Mouse (Mus musculus): Measurements from ENCODE around the gene Prtn3. TPM values are rescaled to one million over a fixed set of nuclear protein-coding genes. Genes with fewer than 3 reads are reported as not detected.

Prtn3 gene
- polyA plus RNA-seq, 1 experiment, result 0.22 TPM

DNA sequence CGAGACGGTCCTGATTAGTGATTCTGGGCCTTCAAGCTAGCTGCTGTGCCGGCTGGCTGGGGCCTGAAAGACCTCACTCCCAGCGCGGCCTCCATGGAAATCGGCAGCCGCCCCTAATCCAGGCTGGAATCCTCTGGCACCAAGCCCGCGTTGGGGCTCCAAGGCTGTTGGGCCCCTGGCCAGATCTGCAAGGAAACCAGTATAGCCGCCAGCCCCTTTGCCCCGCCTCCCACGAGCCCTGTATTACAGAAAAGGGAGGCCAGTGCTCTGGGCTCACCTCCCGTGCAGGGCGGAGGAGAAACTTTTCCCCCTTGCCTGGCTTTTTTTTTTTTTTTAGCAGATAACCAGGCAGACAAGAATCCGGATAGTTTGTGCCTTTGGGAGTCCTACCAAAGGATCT lies 20.9 kb upstream of the Prtn3 start:
- peaks cover 34% of the 10 kb centered on the region for H3K79me2 ChIP-seq (ENCODE audit: control insufficient read depth, insufficient read depth)
- peak overlapping the region; percentile 83 for H3ac ChIP-seq (ENCODE audit: control insufficient read depth, insufficient read length)
- peak in 1 of 3 experiments; percentile 5 for TF ChIP-seq MYOG (IDR thresholded peaks at IDR 0.05; ENCODE audit: control insufficient read depth in 1 of 3, insufficient read depth in 1 of 3, insufficient read length in 2 of 3, low read depth in 2 of 3)
- TF ChIP-seq SRF (IDR thresholded peaks at IDR 0.05; ENCODE audit: control insufficient read depth, insufficient read length, low read depth), result no peak
- peak; percentile 74 for TF ChIP-seq POLR2AphosphoS2 (IDR thresholded peaks at IDR 0.05; ENCODE audit: insufficient read length, low read depth)
- TF ChIP-seq POLR2A (IDR thresholded peaks at IDR 0.05; ENCODE audit: insufficient read length, low read depth), result peak; percentile 68
- H3K4me2 ChIP-seq (ENCODE audit: low read depth), result peak overlapping the region; percentile 100
- H3K4me3 ChIP-seq, result peak overlapping the region; percentile 98
- H3K36me3 ChIP-seq (ENCODE audit: control insufficient read depth, insufficient read depth), result peaks cover 7% of the 10 kb centered on the region
- H3K27me3 ChIP-seq (ENCODE audit: control insufficient read depth, insufficient read depth, insufficient read length), result no peaks in the 10 kb centered on the region

DNA sequence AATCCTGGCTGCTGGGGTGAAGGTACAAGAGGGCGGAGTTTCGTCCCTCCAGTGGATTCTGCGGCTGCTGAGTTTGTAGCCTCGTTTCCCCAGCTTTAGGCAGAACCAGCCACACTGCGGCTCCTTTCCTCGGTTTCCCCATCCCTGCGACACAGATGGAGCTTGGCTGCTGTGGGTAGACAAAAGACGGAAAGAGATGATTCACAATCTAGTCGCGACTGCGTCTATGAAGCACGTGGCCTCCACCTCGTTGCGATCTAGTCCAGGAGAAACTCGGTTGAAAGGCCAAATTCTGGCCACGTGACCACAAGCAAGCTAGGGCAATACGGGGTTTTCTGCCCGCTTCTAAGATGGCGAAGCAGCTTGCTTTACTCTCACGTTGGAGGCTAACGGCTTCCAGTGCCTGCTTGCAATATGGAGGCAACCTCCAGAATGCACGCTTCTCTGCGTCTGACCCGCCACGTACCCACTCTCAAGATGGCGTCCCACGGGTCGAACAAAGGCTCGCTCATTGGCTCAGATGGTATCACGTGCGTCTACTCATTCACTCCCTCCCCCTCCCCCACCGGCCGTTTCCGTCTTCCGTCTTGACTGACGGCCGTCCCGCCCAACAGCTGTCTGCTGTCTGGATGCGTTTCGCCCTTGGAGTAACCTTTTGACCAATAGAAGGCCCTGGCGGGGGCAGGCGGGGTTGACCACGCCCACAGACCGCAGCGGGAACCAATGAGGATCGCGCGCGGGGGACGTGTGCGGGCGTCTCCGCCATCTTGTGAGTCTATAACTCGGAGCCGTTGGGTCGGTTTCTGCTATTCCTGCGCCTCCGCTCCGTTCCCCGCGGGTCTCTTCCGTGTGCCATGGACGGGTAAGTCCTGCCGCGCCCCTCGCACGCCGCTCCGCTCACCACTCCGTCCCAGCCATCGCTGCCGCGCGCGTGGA lies 20.1 kb upstream of the Prtn3 start, which contains the start of gene Ptbp1:
Gene Ptbp1, plus strand, starts transcription at position 568 of the 936 bp plus-strand sequence.
- H3ac ChIP-seq (ENCODE audit: control insufficient read depth, insufficient read length), result peak within 1 kb of the TSS; percentile 83
- peak; percentile 91 for TF ChIP-seq MAX (IDR thresholded peaks at IDR 0.05; ENCODE audit: low read depth)
- TF ChIP-seq REST (IDR thresholded peaks at IDR 0.05; ENCODE audit: insufficient read depth, insufficient read length), result peak; percentile 48
- TF ChIP-seq TCF12 (IDR thresholded peaks at IDR 0.05; ENCODE audit: insufficient read depth, poor library complexity, severe bottlenecking), result no peak
- TF ChIP-seq CEBPB (IDR thresholded peaks at IDR 0.05; ENCODE audit: insufficient read depth, poor library complexity, severe bottlenecking), result peak; percentile 79
- peak; percentile 91 for TF ChIP-seq POLR2A (IDR thresholded peaks at IDR 0.05; ENCODE audit: insufficient read length, low read depth)
- peak; percentile 4 for TF ChIP-seq E2F4 (IDR thresholded peaks at IDR 0.05; ENCODE audit: insufficient read depth)
- TF ChIP-seq POLR2AphosphoS2 (IDR thresholded peaks at IDR 0.05; ENCODE audit: insufficient read length, low read depth), result peak; percentile 98
- TF ChIP-seq MYOG (IDR thresholded peaks at IDR 0.05; ENCODE audit: control insufficient read depth in 1 of 3, insufficient read depth in 1 of 3, insufficient read length in 2 of 3, low read depth in 2 of 3), result no peak
- peak; percentile 94 for TF ChIP-seq USF1 (IDR thresholded peaks at IDR 0.05; ENCODE audit: low read depth)
- peak in 2 of 3 experiments; percentile 29 to 67 for TF ChIP-seq MYOD1 (IDR thresholded peaks at IDR 0.05; ENCODE audit: control insufficient read depth in 1 of 3, insufficient read length in 2 of 3, low read depth in 2 of 3)
- no peak for TF ChIP-seq TCF3 (IDR thresholded peaks at IDR 0.05; ENCODE audit: insufficient read length, low read depth)
- TF ChIP-seq SRF (IDR thresholded peaks at IDR 0.05; ENCODE audit: control insufficient read depth, insufficient read length, low read depth), result peak; percentile 32
- peak within 1 kb of the TSS; percentile 100 for H3K4me2 ChIP-seq (ENCODE audit: low read depth)
- H3K27me3 ChIP-seq (ENCODE audit: control insufficient read depth, insufficient read depth, insufficient read length), result no peaks in the 10 kb centered on the region
- H3K79me2 ChIP-seq (ENCODE audit: control insufficient read depth, insufficient read depth), result peaks cover 41% of the 10 kb centered on the region
- H3K36me3 ChIP-seq (ENCODE audit: control insufficient read depth, insufficient read depth), result peaks cover 8% of the 10 kb centered on the region
- peak within 1 kb of the TSS; percentile 98 for H3K4me3 ChIP-seq

DNA sequence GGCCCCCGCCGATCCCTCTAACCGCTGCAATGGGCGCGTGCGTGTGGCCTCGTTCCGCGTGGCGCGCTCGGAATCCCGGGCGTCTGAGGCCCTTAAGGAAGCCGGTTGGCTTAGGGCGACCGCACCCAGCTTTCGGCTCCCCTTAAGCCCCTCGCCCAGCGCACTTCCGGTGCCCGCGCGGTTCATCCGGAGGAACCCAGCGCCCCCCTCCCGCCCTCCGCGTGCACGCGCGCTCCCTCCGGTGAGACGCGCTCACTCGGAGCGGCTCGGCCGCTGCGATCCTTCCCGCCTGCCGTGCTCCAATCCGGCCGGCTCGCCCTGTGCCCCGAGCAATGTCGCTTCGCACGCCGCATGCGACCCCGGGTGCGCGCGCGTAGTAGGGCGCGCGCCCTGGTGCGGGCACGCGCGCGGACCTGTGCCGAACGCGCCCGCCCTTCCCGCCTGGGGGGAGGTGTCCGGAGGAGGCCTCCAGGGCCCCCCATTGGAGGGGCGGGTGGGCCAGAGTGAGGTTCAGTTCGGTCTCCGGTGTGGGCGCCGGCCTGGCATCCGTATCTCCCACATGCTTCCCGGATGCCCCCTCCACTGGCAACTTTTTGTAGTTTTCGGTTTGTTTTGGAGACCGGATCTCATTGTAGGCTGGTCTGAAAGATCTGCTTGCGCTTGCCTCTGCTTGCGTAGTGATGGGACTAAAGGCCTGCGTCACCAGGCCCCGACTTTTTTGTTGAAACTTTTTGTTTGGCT lies 19.3 kb upstream of the Prtn3 start:
- Histone ChIP-seq H3K79me2 (ENCODE audit: control insufficient read depth, insufficient read depth) (peaks cover 50% of the 10 kb centered on the region), H3ac (ENCODE audit: control insufficient read depth, insufficient read length) (peak overlapping the region; percentile 83), H3K4me3 (peak overlapping the region; percentile 98), H3K4me2 (ENCODE audit: low read depth) (peak overlapping the region; percentile 96), H3K36me3 (ENCODE audit: control insufficient read depth, insufficient read depth) (peaks cover 16% of the 10 kb centered on the region), H3K27me3 (ENCODE audit: control insufficient read depth, insufficient read depth, insufficient read length) (no peaks in the 10 kb centered on the region)
- no peak for TF ChIP-seq USF1 (IDR thresholded peaks at IDR 0.05; ENCODE audit: low read depth)
- no peak for TF ChIP-seq E2F4 (IDR thresholded peaks at IDR 0.05; ENCODE audit: insufficient read depth)
- TF ChIP-seq MAX (IDR thresholded peaks at IDR 0.05; ENCODE audit: low read depth), result no peak

DNA sequence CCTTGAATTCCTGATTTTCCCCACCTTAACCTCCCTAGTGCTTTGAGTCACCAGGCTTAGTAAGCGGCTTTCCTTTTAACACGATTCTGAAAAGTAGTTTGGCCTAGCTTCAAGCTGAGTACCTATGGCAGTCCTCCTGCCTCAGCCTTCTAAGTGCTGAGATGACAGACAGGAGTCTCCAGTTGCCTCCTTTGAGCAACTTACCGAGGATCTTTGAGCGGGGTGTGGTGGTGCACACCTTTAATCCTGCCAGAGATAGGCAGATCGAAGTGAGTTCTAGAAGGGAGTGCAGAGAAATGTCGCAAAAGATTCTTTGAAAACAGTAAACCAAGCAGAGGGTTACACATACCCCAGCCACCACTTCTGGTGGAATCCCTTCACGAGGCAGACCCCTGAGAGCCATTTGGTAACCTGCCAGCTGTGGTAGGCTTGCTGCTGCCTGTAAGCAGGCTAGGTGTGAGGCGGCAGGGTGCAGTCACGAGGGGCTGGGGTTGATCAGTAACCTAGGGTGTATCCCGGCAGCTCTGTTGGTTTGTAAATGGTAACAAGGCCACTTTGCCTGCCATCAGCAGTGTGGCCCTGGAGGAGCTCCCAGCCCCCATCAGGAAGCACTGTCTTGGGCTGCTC lies 18.6 kb upstream of the Prtn3 start:
- TF ChIP-seq TCF12 (IDR thresholded peaks at IDR 0.05; ENCODE audit: insufficient read depth, poor library complexity, severe bottlenecking) (no peak), POLR2AphosphoS2 (IDR thresholded peaks at IDR 0.05; ENCODE audit: insufficient read length, low read depth) (peak; percentile 73), MYOG (IDR thresholded peaks at IDR 0.05; ENCODE audit: control insufficient read depth in 1 of 3, insufficient read depth in 1 of 3, insufficient read length in 2 of 3, low read depth in 2 of 3) (no peak), USF1 (IDR thresholded peaks at IDR 0.05; ENCODE audit: low read depth) (no peak), CEBPB (IDR thresholded peaks at IDR 0.05; ENCODE audit: insufficient read depth, poor library complexity, severe bottlenecking) (no peak), MYOD1 (IDR thresholded peaks at IDR 0.05; ENCODE audit: control insufficient read depth in 1 of 3, insufficient read length in 2 of 3, low read depth in 2 of 3) (no peak), REST (IDR thresholded peaks at IDR 0.05; ENCODE audit: insufficient read depth, insufficient read length) (no peak)
- H3K79me2 ChIP-seq (ENCODE audit: control insufficient read depth, insufficient read depth), result peaks cover 56% of the 10 kb centered on the region
- H3K4me3 ChIP-seq, result peak overlapping the region; percentile 98
- H3K4me2 ChIP-seq (ENCODE audit: low read depth), result peak overlapping the region; percentile 96
- peak overlapping the region; percentile 83 for H3ac ChIP-seq (ENCODE audit: control insufficient read depth, insufficient read length)
- H3K36me3 ChIP-seq (ENCODE audit: control insufficient read depth, insufficient read depth), result peaks cover 23% of the 10 kb centered on the region
- no peaks in the 10 kb centered on the region for H3K27me3 ChIP-seq (ENCODE audit: control insufficient read depth, insufficient read depth, insufficient read length)

All from myocyte (in vitro differentiated cells).